Mouse (Mus musculus) liver (tissue): ENCODE measurements at regions not wholly inside any gene's neighbourhood (a gene's known extent, or its start where the extent isn't known, plus 50 kb on each side); places are given as distances from the start of the nearest gene placed in this dataset.

ENCODE experiments used
- DNase-seq: peaks from one replicate; pipeline ENCODE4 v3.0.0-alpha.2; 2020; ENCODE audit warnings: mixed read lengths

DNA sequence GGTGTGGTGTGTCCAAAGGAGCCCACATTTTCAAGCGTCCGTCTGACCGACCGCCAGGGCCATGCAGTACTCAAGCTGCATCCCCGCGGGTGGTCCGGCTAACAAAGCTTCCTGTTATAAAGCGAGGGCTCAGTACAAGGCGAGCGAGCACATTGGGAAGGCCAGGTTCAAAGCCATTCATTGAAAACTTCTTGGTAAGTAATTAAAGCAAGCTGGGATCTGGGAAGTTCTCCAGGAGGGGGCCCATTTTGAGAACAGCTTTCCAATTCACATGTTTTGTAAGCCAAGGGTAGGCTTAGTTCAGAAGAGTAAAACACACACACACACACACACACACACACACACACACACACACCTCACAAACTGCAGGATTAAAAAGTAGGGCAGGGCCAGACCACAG is 57.3 kb upstream of the Prep start:
- DNase-seq, result no peak

DNA sequence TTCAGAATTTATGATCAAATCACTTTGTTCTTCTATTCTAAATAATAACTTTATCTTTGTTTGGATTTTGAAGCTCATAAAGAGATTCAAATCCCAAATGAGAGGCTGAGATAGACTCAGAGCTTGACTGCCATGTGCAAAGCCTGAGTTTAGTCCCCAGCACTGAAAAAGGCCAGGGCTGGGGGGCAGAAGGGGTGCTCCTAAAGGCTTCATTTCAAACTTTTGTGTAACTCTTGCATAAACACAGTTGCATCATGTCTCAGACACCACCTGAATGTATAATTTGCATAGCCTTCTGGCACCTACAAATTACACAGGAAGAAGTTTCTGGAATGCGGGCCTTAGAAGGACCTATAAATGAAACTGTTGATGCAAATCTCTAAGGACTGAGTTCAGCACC is 57.8 kb upstream of the Prep start:
- no peak for DNase-seq

DNA sequence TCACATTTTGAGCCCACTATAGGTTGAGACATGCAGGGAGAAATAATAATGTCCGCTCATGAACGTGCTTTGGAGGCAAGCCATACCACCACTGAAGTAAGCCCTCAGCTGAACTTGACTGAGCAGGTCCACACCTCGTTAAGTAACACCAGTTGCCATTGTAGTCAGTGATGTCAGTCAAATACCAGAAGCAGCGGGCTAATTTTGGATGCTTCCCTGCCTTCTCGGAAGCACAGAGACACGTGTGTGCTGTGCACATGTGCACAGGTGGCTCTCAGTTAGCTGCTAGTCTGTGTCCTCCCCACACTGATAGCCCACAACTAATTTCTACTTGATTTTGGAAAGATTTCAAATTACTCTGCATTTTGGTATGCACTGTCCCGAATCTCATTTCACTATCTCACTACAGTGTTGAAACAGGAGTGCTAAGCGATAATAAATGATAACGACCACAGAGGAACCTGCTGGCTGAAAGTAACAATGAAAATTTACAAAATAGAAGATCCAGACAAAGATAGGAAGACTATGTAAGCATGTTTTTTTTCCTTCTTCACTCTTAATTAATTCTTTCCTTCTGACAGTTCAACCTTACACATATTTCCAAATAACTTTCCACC is 62.9 kb upstream of the Prep start:
- DNase-seq, result no peak

DNA sequence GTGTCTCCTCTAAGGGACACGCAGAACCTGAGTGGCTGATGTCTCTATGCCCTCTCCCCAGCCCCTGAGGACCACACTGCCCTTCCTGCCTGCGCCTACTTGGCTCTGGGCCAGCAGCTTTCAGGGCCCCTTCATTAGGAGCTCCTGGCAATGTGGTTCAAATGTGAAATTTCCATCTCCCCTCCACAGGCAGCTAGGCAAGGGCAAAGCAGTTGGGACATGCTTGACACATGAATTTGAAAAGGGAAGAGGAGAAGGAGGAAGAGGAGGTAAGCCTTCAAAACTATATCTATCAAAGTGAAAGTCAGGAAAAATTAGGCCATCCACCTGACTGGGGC is 63.7 kb upstream of the Prep start:
- DNase-seq, result no peak

DNA sequence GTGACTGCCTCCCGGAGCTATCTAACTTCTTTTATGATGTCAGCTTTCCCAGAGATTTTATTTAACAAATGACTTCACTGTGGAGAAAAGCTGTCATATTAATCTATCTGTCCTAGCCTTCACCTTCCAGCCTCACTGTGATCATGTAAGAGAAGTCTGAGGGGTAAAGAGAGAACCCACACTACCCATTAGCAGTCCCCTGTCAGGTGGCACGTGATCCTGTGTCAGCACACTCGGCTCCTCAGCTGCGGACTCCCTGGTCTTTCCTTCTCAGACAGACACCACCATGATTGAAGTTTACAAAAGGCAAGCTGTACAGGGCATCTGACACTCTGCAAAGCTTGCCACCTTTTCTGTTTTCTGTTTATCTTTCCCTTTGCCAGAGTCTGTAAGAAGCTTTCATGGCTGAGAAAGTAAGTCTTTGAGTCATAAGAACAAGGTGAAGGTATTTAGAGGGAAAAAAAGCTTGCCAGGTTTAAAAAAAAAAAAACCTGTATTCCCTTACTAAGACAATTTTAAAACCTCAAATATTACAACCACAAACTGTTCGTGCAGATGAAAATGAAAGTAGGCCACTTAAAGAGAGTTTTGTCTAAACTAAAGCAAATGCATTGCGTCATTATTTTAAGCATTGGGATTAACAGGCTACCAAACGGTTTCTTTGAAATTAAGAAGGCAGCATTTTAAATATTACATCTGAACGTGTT is 64.2 kb upstream of the Prep start:
- DNase-seq, result no peak

DNA sequence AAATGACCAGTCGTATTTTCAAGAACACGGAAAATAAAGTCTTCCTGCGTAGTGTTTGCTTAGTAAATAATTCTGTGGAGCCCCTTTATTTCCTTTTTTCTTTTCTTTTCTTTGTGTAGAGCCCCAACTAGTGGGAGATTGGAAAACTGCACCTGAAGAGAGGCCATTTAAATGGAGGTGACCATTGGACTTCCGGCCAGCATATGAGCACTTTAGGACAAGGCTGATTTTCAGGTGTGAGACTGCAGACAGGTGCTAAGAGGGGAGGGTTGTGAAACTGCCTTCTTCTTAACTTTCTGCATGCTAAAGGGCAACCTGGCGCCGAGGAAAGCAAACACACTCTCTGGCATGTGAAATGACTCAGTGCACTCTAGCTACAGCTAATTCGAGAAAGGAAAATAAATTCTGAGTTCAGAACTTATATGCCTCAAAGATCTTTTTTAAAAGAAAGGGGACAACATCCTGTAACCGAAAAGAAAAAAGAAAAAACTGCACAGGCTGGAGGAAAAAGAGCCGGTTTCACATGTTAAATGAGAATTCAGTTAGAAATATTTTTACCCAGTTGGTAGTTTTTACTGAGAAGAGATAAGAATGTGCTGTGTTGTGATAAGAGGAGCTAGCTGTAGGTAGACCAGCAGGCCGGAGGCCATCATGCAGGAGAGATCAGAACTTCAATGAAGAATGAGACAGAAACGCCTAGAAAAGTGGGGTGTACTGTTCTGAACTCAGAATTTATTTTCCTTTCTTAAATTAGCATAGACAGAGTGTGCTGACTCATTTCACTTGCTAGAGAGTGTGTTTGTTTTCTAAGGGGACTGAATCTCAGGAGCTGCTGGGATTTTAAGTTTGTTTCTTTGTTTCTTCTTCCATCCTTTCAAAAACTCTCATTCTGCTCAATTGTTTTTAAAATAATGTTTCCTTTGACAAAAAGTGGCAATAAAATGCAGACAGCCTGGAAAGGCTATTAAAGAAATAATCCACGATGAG is 65.8 kb upstream of the Prep start:
- peak; percentile 66 for DNase-seq

DNA sequence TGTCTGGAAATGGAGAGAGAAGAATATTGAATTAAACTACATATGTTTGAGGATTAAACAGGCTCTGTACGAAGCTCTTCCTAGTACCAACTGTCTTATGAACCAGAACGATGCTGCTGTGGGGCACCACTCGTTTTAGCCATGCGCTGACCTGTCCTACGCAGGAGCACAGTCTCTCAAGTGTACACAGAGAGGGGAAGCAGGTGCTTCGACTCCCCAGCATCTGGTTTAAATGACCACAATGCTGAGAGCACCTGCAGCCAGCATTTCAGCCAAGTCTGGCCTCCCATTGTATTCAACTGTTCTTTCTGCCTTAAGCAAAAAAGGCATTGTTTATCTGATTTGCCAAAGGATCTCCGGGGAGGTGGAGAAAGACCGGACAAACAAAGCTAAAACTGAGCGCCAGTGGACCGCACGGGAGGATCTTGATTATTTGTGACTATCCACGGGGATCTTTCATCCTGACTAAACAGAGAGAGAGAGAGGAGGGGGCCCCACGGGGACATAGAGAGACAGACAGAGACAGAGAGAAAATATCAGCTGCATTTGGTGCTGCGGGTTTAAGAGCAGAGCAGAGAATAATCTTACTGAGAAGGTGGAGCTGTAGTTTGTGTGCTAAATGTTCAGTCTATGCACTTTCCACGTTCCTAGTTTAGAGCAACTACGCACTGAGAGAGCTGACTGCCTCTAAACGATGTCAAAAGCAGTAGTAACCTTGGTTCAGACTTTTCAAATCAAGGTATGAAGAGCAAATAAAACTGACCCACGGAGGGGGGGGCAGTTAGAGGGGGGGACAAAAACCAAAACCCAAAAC is 66.8 kb upstream of the Prep start:
- DNase-seq, result no peak

DNA sequence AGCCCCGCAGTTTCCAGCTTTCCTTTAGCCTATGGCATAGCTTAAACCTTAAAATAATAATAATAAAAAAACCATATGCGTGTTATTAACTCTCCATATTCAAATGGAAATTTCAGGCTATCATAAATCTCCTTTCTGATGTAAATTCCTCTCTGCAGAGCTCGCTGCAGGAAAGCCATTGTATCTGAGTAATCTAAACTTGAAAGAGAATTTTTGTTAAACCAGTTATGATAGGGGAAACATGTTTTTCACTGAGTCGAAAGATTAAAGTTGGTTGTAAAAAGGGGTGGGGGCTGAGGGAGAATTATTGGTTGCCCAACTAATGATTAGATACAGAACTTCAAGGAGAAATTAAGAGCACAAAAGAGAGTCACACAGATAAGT is 69.1 kb upstream of the Prep start:
- no peak for DNase-seq

DNA sequence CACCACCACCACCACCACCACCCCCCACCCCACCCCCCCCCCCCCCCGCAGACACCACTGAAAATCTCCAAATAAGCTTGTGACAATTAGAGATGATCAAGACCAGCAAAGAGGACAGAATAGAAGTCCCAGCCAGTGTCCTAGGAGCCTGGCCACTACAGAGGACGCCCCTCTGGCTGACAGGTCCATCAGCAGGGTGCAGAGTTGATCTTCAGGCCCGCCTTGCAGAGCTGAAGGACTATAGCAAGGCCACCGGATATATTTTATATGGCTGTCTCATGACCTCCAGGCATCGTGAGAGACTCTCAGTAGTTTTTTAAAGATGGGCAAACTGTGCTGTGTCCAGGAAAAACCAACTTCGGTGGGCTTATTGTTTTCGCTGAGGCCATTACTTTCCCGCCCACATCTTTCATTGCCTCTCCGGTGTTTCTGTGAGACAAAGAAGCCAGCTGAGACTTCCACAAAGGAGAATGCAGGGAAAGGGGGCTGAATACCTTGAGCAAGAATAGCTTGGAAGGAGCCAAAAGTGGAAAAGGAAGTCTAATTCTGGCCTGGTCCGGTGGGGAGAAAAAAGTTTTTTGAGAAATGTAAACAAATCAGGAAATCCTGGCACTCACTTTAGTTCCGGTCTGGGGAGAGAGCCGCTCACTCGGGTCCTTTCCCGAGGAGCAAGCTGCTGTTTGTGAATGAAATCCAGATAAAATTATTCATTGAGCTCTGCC is 69.7 kb upstream of the Prep start:
- no peak for DNase-seq

DNA sequence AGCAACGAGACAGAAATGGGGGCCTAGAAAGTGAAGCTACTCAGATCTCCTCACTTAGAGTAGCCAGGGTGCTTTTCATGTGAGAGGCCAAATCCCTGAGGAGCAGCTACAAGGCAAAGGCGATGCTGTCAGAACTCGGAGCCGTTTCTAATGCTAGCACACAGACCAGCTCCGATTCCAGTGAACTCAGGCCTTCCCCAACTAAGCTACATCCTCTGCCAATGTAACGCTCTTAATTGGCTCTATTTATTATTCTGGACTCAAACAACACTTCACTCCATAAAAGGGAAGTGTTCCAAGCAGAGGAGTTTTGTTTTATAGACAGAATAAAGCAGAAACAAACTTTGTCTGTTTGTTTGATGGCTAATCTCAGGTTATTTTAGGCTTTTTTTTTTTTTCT is 71.2 kb upstream of the Prep start:
- DNase-seq, result no peak

DNA sequence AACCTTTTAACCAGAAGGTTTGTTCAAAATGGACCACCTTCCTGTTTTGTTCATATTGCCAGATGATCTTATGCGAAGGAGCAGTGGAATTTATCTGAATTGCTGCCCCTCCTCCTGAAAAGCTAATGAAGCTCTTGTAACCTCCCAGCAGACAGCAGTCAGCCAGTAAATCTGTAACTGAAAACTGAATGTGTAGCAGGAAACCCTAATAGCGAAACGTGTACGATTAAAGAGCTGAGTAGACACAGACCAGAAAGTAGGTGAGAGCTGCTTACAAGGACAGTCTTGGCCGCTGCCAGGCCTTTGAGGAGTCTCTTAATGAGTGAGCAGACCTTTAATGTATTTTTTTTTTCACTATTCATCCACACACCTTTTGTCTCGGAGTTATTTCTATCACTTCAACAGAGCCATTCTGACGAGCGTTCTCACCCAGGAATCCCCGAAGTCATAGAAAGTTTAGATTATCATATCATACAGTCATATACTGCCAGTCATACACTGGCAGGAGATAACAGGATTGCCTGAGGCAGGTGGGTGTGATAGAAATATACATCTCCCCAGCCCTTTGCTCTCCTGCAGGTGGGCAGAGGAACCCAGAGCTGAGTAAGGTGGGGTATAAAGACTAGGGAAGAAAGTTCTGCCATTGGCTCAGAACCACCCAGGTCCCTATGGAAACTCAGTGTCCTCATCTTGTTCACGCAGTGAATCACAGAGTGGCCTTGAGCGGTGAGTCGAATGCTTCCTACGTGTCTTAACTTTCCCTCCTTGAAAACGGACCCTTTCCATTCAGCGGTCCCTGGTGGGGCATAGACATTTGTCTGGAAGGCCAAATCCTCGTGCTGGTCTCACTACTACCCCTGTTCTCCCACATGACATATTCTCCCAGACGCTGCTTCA is 72.4 kb upstream of the Prep start:
- DNase-seq, result no peak

DNA sequence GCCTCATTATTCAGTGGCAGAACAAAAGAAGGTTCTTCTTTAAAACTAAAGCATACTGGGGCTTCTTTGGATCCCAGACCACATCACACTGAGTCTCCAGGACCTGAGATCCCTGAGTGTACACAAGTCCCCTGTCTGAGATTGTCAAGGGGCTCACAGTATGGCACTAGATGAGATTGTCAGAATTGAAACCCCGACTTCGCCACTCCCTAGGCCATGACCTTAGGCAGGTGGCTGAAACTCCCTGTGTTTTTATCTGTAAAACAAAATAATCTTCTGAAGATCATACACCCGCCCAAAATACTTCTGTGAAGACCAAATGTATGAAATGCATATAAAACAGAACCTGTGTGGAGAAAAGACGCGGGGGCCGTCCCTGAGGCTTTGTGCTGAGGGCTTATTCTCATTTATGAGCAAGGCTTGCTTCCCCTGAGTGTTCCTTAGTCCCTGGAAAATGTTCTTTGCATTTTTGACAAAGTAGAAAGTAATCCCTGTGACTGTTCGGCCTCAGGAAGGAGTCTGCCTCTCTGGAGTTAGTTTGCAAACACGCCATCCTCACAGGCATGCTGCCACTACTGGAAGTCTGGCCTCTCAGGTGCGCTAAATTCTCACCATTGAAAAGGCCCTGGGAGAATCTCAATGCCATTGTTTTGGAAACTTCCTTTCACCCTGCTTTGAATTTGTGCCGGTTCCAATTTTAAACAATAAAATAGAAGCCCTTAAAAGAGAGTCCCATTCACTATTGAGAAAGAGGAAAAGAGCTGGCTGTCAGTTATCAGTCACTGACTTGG is 73.3 kb upstream of the Prep start:
- no peak for DNase-seq

DNA sequence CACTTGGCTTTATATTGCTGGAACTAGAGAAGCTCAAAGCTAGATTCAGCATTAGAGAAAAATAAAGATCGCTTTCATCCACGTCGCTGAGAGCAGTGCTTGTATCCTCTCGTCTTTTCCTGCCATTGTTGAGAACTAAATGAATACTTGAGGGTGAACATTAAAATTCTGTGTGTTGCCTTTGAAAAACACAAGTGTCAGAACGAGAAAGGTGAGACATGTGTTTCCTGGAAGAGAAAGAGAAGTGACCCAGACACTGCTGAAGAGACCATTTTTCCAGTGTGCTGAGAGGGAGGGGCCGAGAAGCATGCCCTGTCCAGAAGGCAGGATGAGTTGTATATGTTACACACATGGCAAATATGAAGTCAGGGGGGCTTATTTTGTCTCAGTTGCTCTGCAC is 77.5 kb upstream of the Prep start:
- DNase-seq, result no peak

DNA sequence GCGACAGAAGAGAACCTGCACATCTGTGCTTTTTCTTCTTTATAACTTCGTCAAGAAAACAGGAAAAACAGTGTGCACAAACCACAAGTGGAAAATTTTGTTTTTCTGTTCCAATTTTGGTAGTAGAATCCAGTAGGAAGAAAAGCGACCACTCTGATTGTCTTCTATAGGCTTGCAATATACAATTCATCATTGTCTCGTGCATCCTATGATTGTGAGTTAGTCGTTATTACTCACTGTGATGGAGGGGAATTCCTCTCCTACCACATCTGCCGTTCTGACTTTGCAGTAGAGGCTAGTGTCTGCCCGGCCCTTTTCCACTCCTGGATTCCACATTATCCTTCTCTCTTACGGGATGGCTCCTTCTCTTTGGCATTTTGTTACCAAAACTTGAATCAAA is 78.2 kb upstream of the Prep start:
- no peak for DNase-seq

DNA sequence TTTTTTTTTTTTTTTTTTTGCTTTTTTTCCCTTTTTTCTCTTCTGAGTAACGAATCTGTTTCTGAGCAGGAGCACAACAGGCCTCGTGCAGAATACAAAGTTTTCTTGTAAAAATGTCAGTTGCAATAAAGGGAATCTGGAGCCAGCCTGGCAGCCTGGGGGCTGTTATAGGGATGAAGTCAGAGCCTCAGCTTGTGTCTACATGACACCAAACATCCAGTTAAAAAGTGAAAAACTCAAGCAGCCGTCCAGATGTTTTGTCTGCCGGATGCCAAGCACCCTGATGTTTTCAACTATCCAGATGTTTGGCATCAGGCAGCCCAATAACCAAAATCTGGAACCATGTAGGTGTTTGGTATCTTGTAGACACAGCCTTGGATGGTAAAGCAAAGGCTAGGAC is 79.4 kb upstream of the Prep start:
- DNase-seq, result no peak

DNA sequence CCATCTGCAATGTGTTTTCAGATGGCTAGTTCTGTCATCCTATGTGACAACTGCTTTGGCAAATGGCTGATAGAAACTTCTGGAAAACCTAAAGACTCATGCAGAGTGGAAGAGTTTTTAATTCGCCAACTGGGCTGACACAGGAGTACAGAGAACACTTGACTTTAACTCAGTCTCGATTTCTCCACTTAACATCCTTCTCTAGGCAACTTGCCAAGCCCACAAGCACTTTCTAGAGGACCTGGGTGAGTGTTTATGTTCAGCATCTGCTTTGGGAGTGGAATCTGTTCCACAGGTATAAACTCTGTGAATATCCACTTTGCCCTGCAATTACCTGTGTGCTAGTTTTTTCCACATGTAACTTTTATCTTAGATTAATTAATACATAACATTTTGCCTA is 85.1 kb upstream of the Prep start:
- DNase-seq, result no peak

DNA sequence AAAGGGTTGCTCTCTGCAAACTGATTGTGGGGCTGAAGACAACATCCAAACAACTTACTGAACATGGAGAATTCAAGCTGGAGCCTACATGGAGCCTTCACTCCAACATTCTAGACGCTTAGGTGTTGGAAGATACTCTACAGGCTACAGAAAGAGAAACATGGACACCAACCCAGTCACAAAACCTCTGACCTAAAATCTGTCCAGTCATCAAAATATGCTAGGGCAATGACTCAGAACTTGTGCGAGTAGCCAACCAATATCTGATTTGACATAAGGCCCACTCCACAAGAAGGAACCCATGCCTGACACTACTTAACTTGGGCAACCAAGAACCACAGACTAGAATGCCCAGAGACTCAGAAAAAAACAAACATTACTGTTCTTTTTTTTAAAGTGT is 90.2 kb upstream of the Prep start:
- DNase-seq, result no peak

DNA sequence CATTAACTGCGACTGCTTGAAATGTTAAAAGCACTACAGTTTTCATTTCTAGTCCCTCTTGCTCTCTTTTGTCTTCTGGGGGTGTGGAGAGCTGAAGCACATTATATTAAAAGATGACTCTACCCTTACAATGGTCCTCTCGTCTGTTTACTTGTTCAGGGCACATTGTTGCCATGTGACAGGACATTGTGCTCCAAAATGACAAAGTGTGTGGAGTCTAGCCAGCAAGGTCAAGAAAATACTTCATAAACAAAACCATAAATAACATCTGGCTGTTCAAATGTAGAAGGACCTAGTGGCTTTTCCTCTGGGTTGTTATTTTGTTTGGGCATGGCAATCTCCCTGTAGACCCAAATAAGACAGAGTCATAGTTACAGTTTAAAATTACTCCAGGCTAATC is 95.1 kb upstream of the Prep start:
- no peak for DNase-seq

DNA sequence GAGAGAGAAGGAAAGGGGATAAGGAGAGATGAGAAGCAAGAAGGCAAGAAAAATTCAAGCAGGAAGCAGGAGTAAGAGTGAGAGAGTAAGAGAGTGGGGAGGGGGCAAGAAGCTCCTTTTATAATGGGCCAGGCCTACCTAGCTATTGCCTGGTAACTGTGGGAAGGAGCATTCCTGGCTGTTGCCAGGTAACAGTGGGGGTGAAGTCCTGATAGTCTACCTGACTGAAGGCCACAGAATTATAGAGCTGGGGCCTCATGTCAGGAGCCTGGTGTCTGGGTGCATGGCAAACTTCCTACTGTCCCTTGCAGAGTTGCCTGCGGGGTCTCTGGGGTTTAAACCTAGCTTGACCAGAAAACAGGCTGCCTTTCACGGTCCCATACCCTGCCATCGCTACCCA is 107.0 kb upstream of the Prep start:
- no peak for DNase-seq

DNA sequence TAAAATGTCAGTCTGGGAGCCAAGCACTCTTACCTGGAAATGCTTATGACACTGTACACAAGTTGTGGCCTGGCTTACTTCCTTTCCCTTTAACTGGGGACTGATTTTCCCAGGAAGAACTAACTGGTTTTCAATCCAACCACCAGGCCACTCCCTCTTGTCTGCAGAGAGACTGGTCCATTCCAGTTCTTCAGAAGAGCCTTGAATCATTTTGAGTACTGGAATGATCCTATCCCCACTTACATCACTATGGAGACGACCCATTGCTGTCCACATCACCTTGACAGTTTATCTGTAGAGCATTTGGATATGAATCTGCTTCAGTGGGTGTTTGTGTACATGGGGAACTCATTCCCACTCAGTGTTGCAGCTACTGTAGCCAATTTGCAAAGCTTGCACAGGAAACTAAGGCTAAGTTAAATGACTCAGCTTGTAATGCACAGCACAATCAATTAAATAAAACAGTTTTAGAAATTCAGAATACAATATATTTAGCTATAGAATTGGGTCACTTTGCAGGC is 121.7 kb upstream of the Prep start:
- DNase-seq, result no peak
